Mouse (Mus musculus) intestine, postnatal 0 days (tissue): ENCODE measurements around the gene Rpl24. TPM values are rescaled to one million over a fixed set of nuclear protein-coding genes. Genes with fewer than 3 reads are reported as not detected.

Experiments
- ATAC-seq: fragments of 200-750 bp; cut with Nextera tagmentation; 2 replicates; pipeline ENCODE4 v1.8.0; 2017; ENCODE audit warnings: mild to moderate bottlenecking, moderate TSS enrichment, moderate library complexity
- H3K27ac ChIP-seq: fragments of 300-500 bp; sonication (generic); 2 replicates; pipeline ENCODE4 v1.5.1; 2014; ENCODE audit warnings: mild to moderate bottlenecking, low read depth, low read length, moderate library complexity
- H3K27me3 ChIP-seq: fragments of 300-500 bp; sonication (generic); replicated peaks from 2 replicates; pipeline ENCODE4 v1.6.1; 2014; ENCODE audit warnings: low read length, mixed read lengths; ENCODE audit not compliant: control insufficient read depth, insufficient read depth
- H3K36me3 ChIP-seq: fragments of 300-500 bp; sonication (generic); 2 replicates; pipeline ENCODE4 v1.6.1; 2014; ENCODE audit warnings: mild to moderate bottlenecking, moderate library complexity; ENCODE audit not compliant: control insufficient read depth, insufficient read depth
- H3K4me1 ChIP-seq: fragments of 300-500 bp; sonication (generic); replicated peaks from 2 replicates; pipeline ENCODE4 v1.6.1; 2014; ENCODE audit warnings: antibody characterized with exemption, low read length, mixed read lengths; ENCODE audit not compliant: control insufficient read depth, insufficient read depth
- H3K4me2 ChIP-seq: fragments of 300-500 bp; sonication (generic); replicated peaks from 2 replicates; pipeline ENCODE4 v1.6.1; 2014; ENCODE audit warnings: low read depth, mild to moderate bottlenecking, moderate library complexity
- H3K4me3 ChIP-seq: fragments of 300-500 bp; sonication (generic); 2 replicates; pipeline ENCODE4 v1.5.1; 2014; ENCODE audit warnings: low read depth, low read length
- H3K9ac ChIP-seq: fragments of 300-500 bp; sonication (generic); 2 replicates; pipeline ENCODE4 v1.6.1; 2014; ENCODE audit warnings: mild to moderate bottlenecking, low read depth, low read length
- H3K9me3 ChIP-seq: fragments of 300-500 bp; sonication (generic); 2 replicates; pipeline ENCODE4 v1.6.1; 2016; ENCODE audit warnings: mixed run types; ENCODE audit not compliant: control insufficient read depth
- CTCF ChIP-seq: sonication (generic); IDR thresholded peaks from 2 replicates; pipeline ENCODE4 v1.5.1; 2016; ENCODE audit warnings: low read depth, mild to moderate bottlenecking, control low read depth, antibody characterized with exemption, moderate library complexity
- WGBS: fragments of 180-500 bp; shearing (Covaris S2); extraction: QIAGEN DNeasy Blood & Tissue Kit; methylation state at CpG from one replicate; pipeline ENCODE4 v1.1.7; 2014; 5-methylcytosine and 5-hydroxymethylcytosine counted together
- polyA plus RNA-seq: library from polyadenylated mRNA; unstranded; fragments of >200 nt; fragmentation: Nextera tagmentation; extraction: Ambion mirVana; gene quantifications from 2 replicates; pipeline ENCODE4 v1.2.1, GENCODE M21; 2015

Gene Rpl24
- 521 and 527 TPM in 2 replicates for polyA plus RNA-seq

GRCm38 (mm10) chr16:55966212-55966871 lies at the start of gene Rpl24:
Gene Rpl24 (plus strand): TSS chr16:55966275.
- Histone ChIP-seq H3K27ac (peak within 1 kb of the TSS; percentile 86), H3K36me3 (peaks cover 16% of the 10 kb centered on the region), H3K9ac (peak within 1 kb of the TSS; percentile 86), H3K27me3 (no peaks in the 10 kb centered on the region), H3K9me3 (no peaks in the 10 kb centered on the region), H3K4me3 (peak within 1 kb of the TSS; percentile 78), H3K4me1 (no peaks in the 10 kb centered on the region; the same call in 1 of the 2 replicates), H3K4me2 (peak within 1 kb of the TSS; percentile 54)
- under 1% methylated on average over 42 of the region's 42 CpGs for WGBS
- no peak for TF ChIP-seq CTCF
- ATAC-seq = peak; percentile 94

DNA sequence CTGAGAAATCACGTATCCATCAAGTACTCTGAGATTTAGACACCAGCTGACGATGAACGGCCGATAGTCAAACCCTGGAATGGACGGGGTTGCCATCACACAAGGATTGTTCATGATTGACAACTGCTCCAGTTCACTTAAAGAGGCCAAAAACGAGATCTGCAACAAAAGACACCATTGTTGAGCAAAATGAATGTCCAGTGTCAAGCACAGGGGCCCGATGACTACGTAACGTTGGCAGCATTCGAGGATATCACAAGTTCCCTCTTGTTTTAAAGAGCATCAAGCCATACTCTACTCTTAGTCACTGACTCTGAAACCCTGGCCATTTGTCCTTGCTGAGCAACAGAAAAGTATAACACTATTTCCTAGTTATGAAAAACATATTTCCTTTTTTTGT lies 44.0 kb upstream of the Rpl24 start:
- Histone ChIP-seq H3K27me3 (no peaks in the 10 kb centered on the region), H3K4me2 (no peak overlapping the region), H3K9ac (no peak overlapping the region), H3K4me3 (no peak overlapping the region), H3K27ac (no peak overlapping the region), H3K4me1 (no peaks in the 10 kb centered on the region), H3K9me3 (no peaks in the 10 kb centered on the region), H3K36me3 (no peaks in the 10 kb centered on the region)
- 90% methylated on average over 10 of the region's 10 CpGs for WGBS
- no peak for ATAC-seq
- no peak for TF ChIP-seq CTCF

DNA sequence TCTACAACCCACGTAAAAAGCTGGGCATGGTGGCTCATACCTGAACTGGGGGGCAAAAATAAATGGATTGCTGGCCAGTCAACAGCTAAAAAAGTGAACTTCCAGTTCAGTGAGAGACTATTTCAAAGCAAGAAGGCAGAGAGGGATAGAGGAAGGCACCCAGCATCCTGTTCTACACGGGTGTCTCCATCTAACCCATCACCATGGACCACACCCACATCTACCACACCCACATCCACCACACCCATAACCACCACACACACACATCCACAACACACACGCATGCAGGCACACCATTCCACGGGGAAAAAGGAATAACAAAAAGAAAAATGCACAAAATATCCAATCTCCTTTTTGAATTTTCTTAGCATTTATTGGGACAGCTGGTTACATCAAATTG lies 42.1 kb upstream of the Rpl24 start:
- H3K4me2 ChIP-seq = no peak overlapping the region
- no peaks in the 10 kb centered on the region for H3K4me1 ChIP-seq
- H3K36me3 ChIP-seq = peaks cover 3% of the 10 kb centered on the region; the same call in 1 of the 2 replicates
- H3K9ac ChIP-seq = no peak overlapping the region
- no peaks in the 10 kb centered on the region for H3K27me3 ChIP-seq
- no peak overlapping the region for H3K4me3 ChIP-seq
- no peaks in the 10 kb centered on the region for H3K9me3 ChIP-seq
- ATAC-seq = no peak
- no peak overlapping the region for H3K27ac ChIP-seq
- TF ChIP-seq CTCF = no peak
- WGBS = 84% methylated on average over 4 of the region's 4 CpGs

DNA sequence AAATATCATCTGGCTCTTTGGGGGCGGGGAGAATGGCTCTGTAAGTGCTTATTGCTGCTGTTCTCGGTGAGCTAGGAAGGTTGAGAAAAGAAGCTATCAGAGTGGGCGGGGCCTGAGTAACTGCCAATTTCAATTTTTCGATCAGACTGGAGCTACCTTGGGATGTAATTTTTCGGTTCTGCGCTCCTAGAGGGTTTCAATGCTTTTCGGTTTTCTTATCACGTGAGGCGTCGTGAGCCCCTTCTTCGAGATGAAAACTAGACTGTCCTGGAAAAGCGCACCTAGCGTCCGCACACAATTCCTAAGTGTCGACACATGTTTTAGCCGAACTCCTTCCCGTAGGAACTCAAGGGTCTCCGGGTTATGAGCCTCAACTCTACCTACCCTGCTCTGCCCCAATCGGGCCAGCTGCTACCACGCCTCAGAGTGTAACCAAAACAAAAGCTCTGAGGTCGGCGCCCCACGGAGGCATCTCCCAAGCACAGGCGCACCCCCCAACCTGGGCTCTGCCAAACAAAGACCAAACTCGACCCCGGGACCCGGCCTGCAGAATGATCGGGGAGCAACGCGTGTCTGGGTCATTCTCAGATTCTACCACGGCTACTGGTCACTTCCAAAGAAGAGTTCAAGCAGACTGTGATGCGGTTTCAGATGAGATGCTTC lies 32.3 kb upstream of the Rpl24 start:
- Histone ChIP-seq H3K9ac (peak overlapping the region; percentile 48), H3K9me3 (no peaks in the 10 kb centered on the region), H3K36me3 (peaks cover 3% of the 10 kb centered on the region; the same call in 1 of the 2 replicates), H3K27me3 (no peaks in the 10 kb centered on the region), H3K4me1 (no peaks in the 10 kb centered on the region), H3K27ac (0 out of 2 replicates have a peak overlapping the region, but pooled peaks have one; percentile 0), H3K4me2 (peak overlapping the region; percentile 85), H3K4me3 (peak overlapping the region; percentile 78)
- no peak for TF ChIP-seq CTCF
- 0 out of 2 replicates have a peak, but pooled peaks have one; percentile 3 for ATAC-seq
- WGBS = under 1% methylated on average over 32 of the region's 32 CpGs

DNA sequence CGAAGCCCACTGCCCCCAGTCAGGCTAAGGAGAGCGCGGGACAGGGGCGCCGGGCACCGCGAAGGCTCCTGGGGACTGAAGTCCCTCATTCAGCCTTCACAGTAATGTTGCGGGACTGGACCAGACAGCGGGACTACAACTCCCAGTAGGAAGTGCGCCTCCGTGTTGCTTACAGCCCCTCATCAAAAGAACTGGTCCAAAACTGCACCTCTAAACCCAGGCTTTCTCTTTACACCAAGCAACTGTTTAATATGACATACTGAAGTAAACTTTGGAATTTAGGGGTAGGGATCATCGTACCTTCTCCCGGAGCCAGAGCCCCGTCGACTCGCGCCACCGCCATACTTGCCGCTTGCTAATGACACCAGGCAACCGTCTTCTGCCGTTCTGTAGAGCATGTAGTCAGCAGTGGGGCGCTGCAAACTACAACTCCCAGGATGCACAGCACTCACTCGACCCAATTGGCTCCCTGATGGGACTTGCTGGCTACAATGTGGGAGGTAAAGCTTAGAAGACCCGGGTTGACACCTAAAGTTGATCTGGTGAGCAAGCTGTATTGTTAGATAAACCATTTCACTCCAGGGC lies 31.5 kb upstream of the Rpl24 start, which contains the start of gene Cep97:
TSS of gene Cep97 (minus strand) at position 403 of the 585 bp plus-strand sequence.
- Histone ChIP-seq H3K4me2 (peak within 1 kb of the TSS; percentile 85), H3K36me3 (no peaks in the 10 kb centered on the region), H3K9ac (peak within 1 kb of the TSS; percentile 48), H3K27ac (0 out of 2 replicates have a peak within 1 kb of the TSS, but pooled peaks have one; percentile 0), H3K27me3 (no peaks in the 10 kb centered on the region), H3K4me1 (no peaks in the 10 kb centered on the region), H3K4me3 (peak within 1 kb of the TSS; percentile 78), H3K9me3 (no peaks in the 10 kb centered on the region)
- peak; percentile 99 for ATAC-seq
- 0% methylated on average over 24 of the region's 24 CpGs for WGBS
- TF ChIP-seq CTCF = no peak

DNA sequence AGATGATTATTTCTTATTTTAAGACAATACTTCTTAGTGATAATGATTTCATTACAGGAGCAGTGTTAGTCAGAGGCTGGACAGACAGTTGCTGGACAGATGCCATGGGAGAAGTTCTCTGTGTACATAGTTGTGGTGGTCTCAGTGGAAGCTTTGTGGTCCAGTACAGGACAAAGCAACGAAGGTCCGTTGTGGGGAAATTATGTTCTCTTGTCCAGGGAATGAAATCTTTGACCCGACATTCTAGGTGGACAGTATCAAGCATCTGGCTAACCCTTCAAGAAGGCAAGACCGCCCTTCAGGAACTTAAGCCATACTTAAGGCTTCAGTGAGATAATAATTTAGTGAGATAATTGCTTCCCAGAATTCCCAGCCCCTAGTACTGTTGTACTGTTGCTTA lies 27.3 kb upstream of the Rpl24 start:
- Histone ChIP-seq H3K4me1 (no peaks in the 10 kb centered on the region), H3K9ac (no peak overlapping the region), H3K36me3 (no peaks in the 10 kb centered on the region), H3K4me2 (no peak overlapping the region), H3K27ac (no peak overlapping the region), H3K9me3 (no peaks in the 10 kb centered on the region), H3K4me3 (no peak overlapping the region), H3K27me3 (no peaks in the 10 kb centered on the region)
- TF ChIP-seq CTCF = no peak
- no peak for ATAC-seq
- 83% methylated on average over 4 of the region's 4 CpGs for WGBS
